Mouse (Mus musculus) CH12.LX (cell line): ENCODE data around the gene Eif3b. TPM values are rescaled to one million over a fixed set of nuclear protein-coding genes. Genes with fewer than 3 reads are reported as not detected.

ENCODE experiments used
- DNase-seq: peaks from one replicate; pipeline ENCODE4 v3.0.0-alpha.2; 2013; ENCODE audit errors: extremely low read depth
- H3K27ac ChIP-seq: 2 replicates; pipeline ENCODE4 v1.5.1; 2012; ENCODE audit warnings: low read depth, mild to moderate bottlenecking, control low read depth, moderate library complexity; ENCODE audit not compliant: insufficient read depth
- H3K27me3 ChIP-seq: replicated peaks from 2 replicates; pipeline ENCODE3; 2012; ENCODE audit warnings: inconsistent platforms
- H3K36me3 ChIP-seq, 2 experiments: replicated peaks in 1 of 2; 2 replicates each; pipeline versions ENCODE3 to v1.6.1; 2012; ENCODE audit warnings: inconsistent platforms in 1 of 2, low read length in 1 of 2, mild to moderate bottlenecking in 1 of 2, mixed read lengths in 1 of 2, moderate library complexity in 1 of 2; ENCODE audit not compliant: control insufficient read depth in 1 of 2, insufficient read depth in 1 of 2
- H3K4me1 ChIP-seq, 2 experiments: 2 replicates each; pipeline ENCODE4 v1.6.1; 2012; ENCODE audit warnings: inconsistent platforms in 1 of 2, moderate library complexity in 1 of 2; ENCODE audit not compliant: insufficient read depth in 2 of 2, control insufficient read depth in 1 of 2
- H3K4me2 ChIP-seq: 2 replicates; pipeline ENCODE4 v1.6.1; 2012; ENCODE audit warnings: low read depth, mild to moderate bottlenecking, control low read depth; ENCODE audit not compliant: poor library complexity, insufficient read depth, severe bottlenecking
- H3K4me3 ChIP-seq, 3 experiments: fragments of 150-350 bp in 1 of 3; sonication (generic) in 1 of 3; replicated peaks in 1 of 3; 2 replicates each; pipeline versions ENCODE3 to v1.5.1; 2011 to 2012; ENCODE audit warnings: low read depth in 2 of 3, low read length in 2 of 3, mild to moderate bottlenecking in 2 of 3, moderate library complexity in 2 of 3, control low read depth in 1 of 3, improper control_type of control experiment in 1 of 3, inconsistent platforms in 1 of 3, mixed read lengths in 1 of 3; ENCODE audit not compliant: poor library complexity in 1 of 3
- H3K79me2 ChIP-seq: replicated peaks from 2 replicates; pipeline ENCODE4 v1.6.1; 2012; ENCODE audit warnings: mild to moderate bottlenecking, moderate library complexity; ENCODE audit not compliant: control insufficient read depth, poor library complexity, insufficient read depth, severe bottlenecking; ENCODE audit errors: extremely low read depth
- H3K9ac ChIP-seq: 2 replicates; pipeline ENCODE4 v1.6.1; 2012; ENCODE audit warnings: low read depth, mild to moderate bottlenecking, control low read depth, moderate library complexity; ENCODE audit not compliant: insufficient read depth
- H3K9me3 ChIP-seq: replicated peaks from 2 replicates; pipeline ENCODE3; 2012; ENCODE audit warnings: low read length, inconsistent platforms, mixed read lengths
- CHD2 ChIP-seq: IDR thresholded peaks from 2 replicates; pipeline ENCODE4 v1.6.1; 2011; ENCODE audit warnings: low read length, improper control_type of control experiment
- ELF1 ChIP-seq: IDR thresholded peaks from 2 replicates; pipeline ENCODE4 v1.6.1; 2014; ENCODE audit warnings: low read depth, mild to moderate bottlenecking, inconsistent platforms, low read length, improper control_type of control experiment
- EP300 ChIP-seq: IDR thresholded peaks from 2 replicates; pipeline ENCODE4 v1.6.1; 2011; ENCODE audit warnings: low read length, improper control_type of control experiment
- ETS1 ChIP-seq: conservative IDR thresholded peaks from 2 replicates; pipeline ENCODE4 v1.6.1; 2012; ENCODE audit warnings: low read depth, mild to moderate bottlenecking, inconsistent platforms, low read length, improper control_type of control experiment, moderate library complexity
- IRF4 ChIP-seq: IDR thresholded peaks from 2 replicates; pipeline ENCODE4 v1.6.1; 2014; ENCODE audit warnings: low read depth, mild to moderate bottlenecking, inconsistent platforms, low read length, improper control_type of control experiment
- JUN ChIP-seq: IDR thresholded peaks from 2 replicates; pipeline ENCODE4 v1.6.1; 2011; ENCODE audit warnings: low read depth, mild to moderate bottlenecking, low read length, improper control_type of control experiment, moderate library complexity; ENCODE audit not compliant: insufficient read depth
- KAT2A ChIP-seq: IDR thresholded peaks from 2 replicates; pipeline ENCODE4 v1.6.1; 2012; ENCODE audit warnings: low read length, improper control_type of control experiment, inconsistent platforms; ENCODE audit not compliant: insufficient replicate concordance
- MAFK ChIP-seq: IDR thresholded peaks from 2 replicates; pipeline ENCODE4 v1.6.1; 2011; ENCODE audit warnings: low read length, improper control_type of control experiment; ENCODE audit not compliant: insufficient replicate concordance
- MAX ChIP-seq: IDR thresholded peaks from 2 replicates; pipeline ENCODE4 v1.6.1; 2011; ENCODE audit warnings: low read length, improper control_type of control experiment
- MAZ ChIP-seq: IDR thresholded peaks from 2 replicates; pipeline ENCODE4 v1.6.1; 2012; ENCODE audit warnings: low read depth, mild to moderate bottlenecking, inconsistent platforms, low read length, improper control_type of control experiment, moderate library complexity
- MEF2A ChIP-seq: IDR thresholded peaks from 2 replicates; pipeline ENCODE4 v1.6.1; 2014; ENCODE audit warnings: low read depth, mild to moderate bottlenecking, inconsistent platforms, low read length, improper control_type of control experiment, borderline replicate concordance
- MYC ChIP-seq: IDR thresholded peaks from 2 replicates; pipeline ENCODE4 v1.6.1; 2011; ENCODE audit warnings: low read depth, mild to moderate bottlenecking, improper control_type of control experiment, low read length
- NELFE ChIP-seq: IDR thresholded peaks from 2 replicates; pipeline ENCODE4 v1.6.1; 2011; ENCODE audit warnings: low read depth, low read length, improper control_type of control experiment
- NRF1 ChIP-seq: IDR thresholded peaks from 2 replicates; pipeline ENCODE4 v1.6.1; 2014; ENCODE audit warnings: low read depth, mild to moderate bottlenecking, inconsistent platforms, low read length, improper control_type of control experiment, moderate library complexity
- PAX5 ChIP-seq: IDR thresholded peaks from 2 replicates; pipeline ENCODE4 v1.6.1; 2012; ENCODE audit warnings: low read length, inconsistent platforms, mixed read lengths
- POLR2A ChIP-seq: IDR thresholded peaks from 2 replicates; pipeline ENCODE4 v1.6.1; 2011; ENCODE audit warnings: low read depth, mild to moderate bottlenecking, improper control_type of control experiment, low read length
- RCOR1 ChIP-seq: conservative IDR thresholded peaks from 2 replicates; pipeline ENCODE4 v1.6.1; 2012; ENCODE audit warnings: low read depth, mild to moderate bottlenecking, inconsistent platforms, low read length, improper control_type of control experiment
- SMC3 ChIP-seq: IDR thresholded peaks from 2 replicates; pipeline ENCODE4 v1.6.1; 2011; ENCODE audit warnings: low read depth, low read length, improper control_type of control experiment
- TBP ChIP-seq: conservative IDR thresholded peaks from 2 replicates; pipeline ENCODE4 v1.6.1; 2011; ENCODE audit warnings: low read depth, low read length, improper control_type of control experiment
- TCF12 ChIP-seq: IDR thresholded peaks from 2 replicates; pipeline ENCODE4 v1.6.1; 2014; ENCODE audit warnings: low read depth, mild to moderate bottlenecking, inconsistent platforms, low read length, improper control_type of control experiment
- USF1 ChIP-seq: IDR thresholded peaks from 2 replicates; pipeline ENCODE4 v1.6.1; 2014; ENCODE audit warnings: low read depth, mild to moderate bottlenecking, inconsistent platforms, low read length, improper control_type of control experiment
- ZC3H11A ChIP-seq: IDR thresholded peaks from 2 replicates; pipeline ENCODE4 v1.6.1; 2012; ENCODE audit warnings: low read depth, mild to moderate bottlenecking, inconsistent platforms, low read length, improper control_type of control experiment
- ZKSCAN1 ChIP-seq: IDR thresholded peaks from 2 replicates; pipeline ENCODE4 v1.6.1; 2012; ENCODE audit warnings: low read depth, inconsistent platforms, low read length, improper control_type of control experiment, borderline replicate concordance
- dilution Hi-C: fragments of 300-500 bp; cut with MboI; formaldehyde crosslinking; loops from 2 replicates; pipeline ENCODE4 v1.14.3; 2020; ENCODE audit warnings: low sequenced_read_pairs; ENCODE audit not compliant: extremely low pct_unique_long_range_greater_than_20kb, extremely low pct_ligation_motif_present
- in situ Hi-C: fragments of 300-500 bp; cut with MboI; formaldehyde crosslinking; loops from 3 replicates; pipeline ENCODE4 v1.14.3; 2019; ENCODE audit warnings: low sequenced_read_pairs, low pct_ligation_motif_present, low pct_unique_long_range_greater_than_20kb, mixed read lengths
- polyA plus RNA-seq: library from polyadenylated mRNA; unstranded; fragments of >175 nt; gene quantifications from 2 replicates; pipeline ENCODE4 v1.2.1, GENCODE M21; 2012; ENCODE audit warnings: low read depth; ENCODE audit not compliant: insufficient read length
- total RNA-seq, 2 experiments: library from RNA; depleted of rRNA; stranded (reverse); fragments of 300-350 nt in 1 of 2; fragments of >200 nt in 1 of 2; gene quantifications; 2 replicates each; pipeline ENCODE4 v1.2.3; 2012 to 2014

Eif3b gene
- total and polyA plus RNA-seq, 3 experiments, result 79.5 to 521 (median 218) TPM

DNA sequence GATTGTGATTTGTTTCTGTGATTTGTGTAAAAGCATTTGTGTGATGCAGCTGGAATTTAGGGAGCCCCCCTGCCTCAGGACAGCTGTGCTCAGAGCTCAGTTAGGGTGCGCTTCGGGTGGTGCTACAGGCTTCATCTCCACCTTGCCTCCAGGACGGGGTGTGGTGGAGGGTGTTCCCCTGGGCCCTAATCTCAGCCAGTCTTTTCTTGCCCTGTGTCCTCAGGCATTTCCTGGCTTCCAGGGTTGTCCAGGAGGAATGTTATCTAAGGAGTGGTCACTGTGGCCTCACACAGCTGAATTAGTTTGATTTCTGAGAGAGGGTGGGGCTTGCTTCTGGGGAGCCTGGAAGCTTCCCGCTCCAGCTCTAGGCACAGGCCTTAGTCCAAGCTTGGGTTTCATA, 24.9 kb downstream of the Eif3b start:
- in situ Hi-C loops (no loop called here), dilution Hi-C loops (no loop called here)
- Histone ChIP-seq H3K4me1 (peaks cover 0 to 12% of the 10 kb centered on the region in 2 experiments; a peak in 2 of 4 replicates), H3K27me3 (no peaks in the 10 kb centered on the region), H3K79me2 (no peaks in the 10 kb centered on the region), H3K27ac (no peak overlapping the region), H3K9ac (no peak overlapping the region), H3K36me3 (peaks cover 62 to 82% of the 10 kb centered on the region in 2 experiments), H3K9me3 (no peaks in the 10 kb centered on the region), H3K4me3 (no peak overlapping the region), H3K4me2 (no peak overlapping the region)
- no peak for DNase-seq
- no peak for TF ChIP-seq TBP
- no peak for TF ChIP-seq ZKSCAN1
- TF ChIP-seq ZC3H11A, result no peak
- no peak for TF ChIP-seq NRF1
- TF ChIP-seq MAX, result no peak
- TF ChIP-seq TCF12, result no peak
- no peak for TF ChIP-seq MYC
- TF ChIP-seq MAZ, result no peak
- TF ChIP-seq MEF2A, result no peak
- TF ChIP-seq CHD2, result no peak
- TF ChIP-seq EP300, result no peak
- no peak for TF ChIP-seq USF1
- TF ChIP-seq MAFK, result no peak
- no peak for TF ChIP-seq ETS1
- TF ChIP-seq SMC3, result no peak
- TF ChIP-seq PAX5, result no peak
- no peak for TF ChIP-seq ELF1

DNA sequence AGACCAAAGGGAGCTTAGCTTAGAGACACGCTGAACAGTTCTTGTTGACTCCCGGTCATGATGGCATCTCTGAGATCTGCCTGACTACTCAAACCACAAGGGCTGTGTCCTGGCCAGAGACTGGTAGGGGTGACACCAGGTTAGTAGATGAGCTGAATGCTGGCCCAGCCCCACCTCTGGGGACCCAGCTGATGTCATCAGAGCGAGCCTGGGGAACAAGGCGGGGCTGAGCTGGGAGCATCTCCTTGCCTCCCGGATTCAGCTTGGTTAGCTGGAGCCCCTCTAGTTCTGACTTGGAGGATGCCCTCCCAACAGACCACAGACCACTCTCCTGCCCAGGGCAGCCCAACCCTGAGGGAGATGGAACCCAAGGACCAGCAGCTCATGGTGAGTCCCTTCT, 26.2 kb downstream of the Eif3b start, which contains the start of gene Gm4869:
Gene Gm4869, plus strand, starts transcription at position 301 of the 400 bp plus-strand sequence.
- Histone ChIP-seq H3K9me3 (no peaks in the 10 kb centered on the region), H3K4me1 (peaks cover 0 to 17% of the 10 kb centered on the region in 2 experiments; a peak in 2 of 4 replicates), H3K4me3 (no peak within 1 kb of the TSS), H3K79me2 (no peaks in the 10 kb centered on the region), H3K36me3 (peaks cover 51 to 74% of the 10 kb centered on the region in 2 experiments), H3K27me3 (no peaks in the 10 kb centered on the region), H3K4me2 (no peak within 1 kb of the TSS), H3K27ac (no peak within 1 kb of the TSS), H3K9ac (no peak within 1 kb of the TSS)
- no peak for DNase-seq
- in situ Hi-C loops (no loop called here), dilution Hi-C loops (no loop called here)
- TF ChIP-seq MAX (no peak), IRF4 (no peak), MYC (no peak), ETS1 (no peak), MAZ (no peak), TCF12 (no peak), NELFE (no peak), ELF1 (no peak), POLR2A (no peak), RCOR1 (no peak), MEF2A (no peak), NRF1 (no peak), JUN (no peak), EP300 (no peak), USF1 (no peak), KAT2A (no peak)
